Mouse (Mus musculus): Measurements from ENCODE around the gene Xdh. TPM values are rescaled to one million over a fixed set of nuclear protein-coding genes. Genes with fewer than 3 reads are reported as not detected.

The Xdh gene
- total and polyA plus RNA-seq, 3 experiments: 2.0 to 14.5 TPM; not detected in 1

- Histone ChIP-seq H3K36me3 (ENCODE audit: control insufficient read depth in 1 of 2, insufficient read depth in 2 of 2, low read length in 2 of 2) (no peaks in the 10 kb centered on the region), H3K27me3 (ENCODE audit: control insufficient read depth in 1 of 2, insufficient read depth in 2 of 2, low read length in 2 of 2) (peaks cover 0 to 2% of the 10 kb centered on the region in 2 experiments; a peak in 2 of 4 replicates), H3K9me3 (replicated peaks; ENCODE audit: insufficient read depth, low read length) (no peaks in the 10 kb centered on the region), H3K79me2 (ENCODE audit: control insufficient read depth, insufficient read depth, low read length, poor library complexity) (no peaks in the 10 kb centered on the region), H3K4me3 (ENCODE audit: control insufficient read depth in 1 of 2, insufficient read depth in 1 of 2, low read depth in 2 of 2, low read length in 2 of 2) (no peak overlapping the region), H3K9ac (ENCODE audit: control insufficient read depth, low read depth, low read length, poor library complexity, severe bottlenecking) (no peak overlapping the region), H3K4me1 (ENCODE audit: control insufficient read depth in 1 of 2, insufficient read depth in 2 of 2, low read length in 2 of 2) (no peaks in the 10 kb centered on the region), H3K27ac (ENCODE audit: control insufficient read depth, low read depth, low read length) (no peak overlapping the region)
- TF ChIP-seq KAT2A (conservative IDR thresholded peaks at IDR 0.05; ENCODE audit: low read depth, low read length): no peak
- TF ChIP-seq E2F4 (IDR thresholded peaks at IDR 0.05; ENCODE audit: borderline replicate concordance, low read depth, low read length): no peak
- TF ChIP-seq MYC (IDR thresholded peaks at IDR 0.05; ENCODE audit: low read depth, low read length): no peak
- TF ChIP-seq POLR2AphosphoS2 (IDR thresholded peaks at IDR 0.05; ENCODE audit: low read length): no peak
- no peak for TF ChIP-seq NELFE (IDR thresholded peaks at IDR 0.05; ENCODE audit: low read depth, low read length)
- TF ChIP-seq CTCF (IDR thresholded peaks at IDR 0.05 in 2 of 3, conservative IDR thresholded peaks at IDR 0.05 in 1 of 3; ENCODE audit: control insufficient read depth in 1 of 3, insufficient read depth in 1 of 3, low read depth in 2 of 3, low read length in 3 of 3, poor library complexity in 1 of 3, severe bottlenecking in 1 of 3): no peak
- no peak for TF ChIP-seq SMC3 (IDR thresholded peaks at IDR 0.05; ENCODE audit: low read depth, low read length)
- no peak for TF ChIP-seq BHLHE40 (IDR thresholded peaks at IDR 0.05; ENCODE audit: borderline replicate concordance, low read depth, low read length)
- TF ChIP-seq TBP (IDR thresholded peaks at IDR 0.05; ENCODE audit: low read depth, low read length): no peak
- TF ChIP-seq MEF2A (IDR thresholded peaks at IDR 0.05; ENCODE audit: extremely low read depth, insufficient replicate concordance, low read depth, low read length, poor library complexity, severe bottlenecking): no peak
- no peak for TF ChIP-seq HCFC1 (IDR thresholded peaks at IDR 0.05; ENCODE audit: low read depth, low read length)
- no peak for TF ChIP-seq SIN3A (IDR thresholded peaks at IDR 0.05; ENCODE audit: low read length)
- TF ChIP-seq GATA1 (IDR thresholded peaks at IDR 0.05; ENCODE audit: low read depth, low read length): no peak
- no peak for DNase-seq (ENCODE audit: low read depth, low spot score)
Measured at GRCm38 (mm10) chr17:73935163-73935562, 14.8 kb downstream of the Xdh start.

DNA sequence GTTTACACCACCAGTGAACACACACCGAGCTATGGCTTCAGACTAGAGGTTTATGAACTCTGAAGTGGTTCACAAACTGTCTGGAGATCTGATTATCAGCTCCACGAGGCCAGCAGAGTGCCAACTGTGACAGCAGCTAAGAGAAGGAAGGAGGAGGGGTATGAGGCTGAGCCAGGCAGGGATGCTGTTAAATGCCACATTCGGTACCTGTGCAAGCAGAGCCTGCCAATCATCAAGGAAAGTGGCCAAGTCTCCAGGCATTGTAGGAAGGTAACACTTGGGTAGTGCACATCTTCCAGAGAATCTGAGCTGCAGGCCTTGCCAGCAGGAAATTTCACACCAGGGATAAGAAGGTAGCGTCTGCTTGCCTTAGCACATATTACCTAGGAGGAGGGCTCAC, 15.7 kb downstream of the Xdh start:
- no peaks in the 10 kb centered on the region for H3K36me3 ChIP-seq (ENCODE audit: control insufficient read depth in 1 of 2, insufficient read depth in 2 of 2, low read length in 2 of 2)
- TF ChIP-seq RAD21 (IDR thresholded peaks at IDR 0.05; ENCODE audit: low read depth, low read length) (no peak), RCOR1 (IDR thresholded peaks at IDR 0.05; ENCODE audit: low read depth, low read length) (no peak), ELF1 (IDR thresholded peaks at IDR 0.05; ENCODE audit: low read depth, low read length) (no peak), TCF12 (IDR thresholded peaks at IDR 0.05; ENCODE audit: low read depth, low read length) (no peak), MAX (IDR thresholded peaks at IDR 0.05; ENCODE audit: low read length) (no peak), JUND (IDR thresholded peaks at IDR 0.05; ENCODE audit: low read depth, low read length) (no peak), POLR2AphosphoS5 (IDR thresholded peaks at IDR 0.05; ENCODE audit: borderline replicate concordance, low read depth, low read length) (no peak), MYB (IDR thresholded peaks at IDR 0.05; ENCODE audit: low read depth, low read length) (no peak), E2F4 (IDR thresholded peaks at IDR 0.05; ENCODE audit: borderline replicate concordance, low read depth, low read length) (no peak)
- H3K4me3 ChIP-seq (ENCODE audit: control insufficient read depth in 1 of 2, insufficient read depth in 1 of 2, low read depth in 2 of 2, low read length in 2 of 2): no peak overlapping the region
- H3K4me1 ChIP-seq (ENCODE audit: control insufficient read depth in 1 of 2, insufficient read depth in 2 of 2, low read length in 2 of 2): no peaks in the 10 kb centered on the region
- peaks cover 0 to 2% of the 10 kb centered on the region in 2 experiments; a peak in 2 of 4 replicates for H3K27me3 ChIP-seq (ENCODE audit: control insufficient read depth in 1 of 2, insufficient read depth in 2 of 2, low read length in 2 of 2)
- no peaks in the 10 kb centered on the region for H3K9me3 ChIP-seq (replicated peaks; ENCODE audit: insufficient read depth, low read length)
- no peaks in the 10 kb centered on the region for H3K79me2 ChIP-seq (ENCODE audit: control insufficient read depth, insufficient read depth, low read length, poor library complexity)
- DNase-seq (ENCODE audit: low read depth, low spot score): no peak
- no peak overlapping the region for H3K27ac ChIP-seq (ENCODE audit: control insufficient read depth, low read depth, low read length)
- H3K9ac ChIP-seq (ENCODE audit: control insufficient read depth, low read depth, low read length, poor library complexity, severe bottlenecking): no peak overlapping the region
